Mouse (Mus musculus) thymus, postnatal 4 days (tissue): ENCODE measurements around the gene Zxdc.

Source experiments
- DNase-seq: peaks from one replicate; pipeline ENCODE4 v3.0.0; 2021

Zxdc gene

GRCm38 (mm10) chr6:90368976-90369724, at the start of gene Zxdc:
Gene Zxdc, plus strand, starts transcription at chr6:90369492.
- peak; percentile 99 for DNase-seq

DNA sequence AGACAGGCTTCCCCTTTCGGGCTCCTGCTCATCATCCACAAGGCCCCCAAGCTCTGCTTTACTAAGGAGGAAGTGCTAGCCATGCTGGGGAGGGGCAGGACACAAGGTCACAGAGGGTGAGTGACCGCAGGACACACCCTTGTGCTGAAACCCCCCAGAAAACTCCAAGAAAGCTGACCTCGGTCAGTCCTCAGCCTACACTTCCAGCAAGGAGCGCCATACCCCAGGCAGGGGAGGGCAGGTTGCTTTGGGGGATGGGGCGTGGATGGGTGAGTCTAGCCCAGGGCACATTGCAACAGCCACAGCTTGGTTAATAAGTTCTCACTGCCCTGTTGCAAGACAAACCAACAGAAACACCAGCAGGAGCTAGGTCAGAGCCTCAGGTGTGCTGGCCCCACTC, 48.9 kb upstream of the Zxdc start:
- DNase-seq, result no peak

- no peak for DNase-seq
Measured at GRCm38 (mm10) chr6:90321811-90322210, 47.5 kb upstream of the Zxdc start.

DNA sequence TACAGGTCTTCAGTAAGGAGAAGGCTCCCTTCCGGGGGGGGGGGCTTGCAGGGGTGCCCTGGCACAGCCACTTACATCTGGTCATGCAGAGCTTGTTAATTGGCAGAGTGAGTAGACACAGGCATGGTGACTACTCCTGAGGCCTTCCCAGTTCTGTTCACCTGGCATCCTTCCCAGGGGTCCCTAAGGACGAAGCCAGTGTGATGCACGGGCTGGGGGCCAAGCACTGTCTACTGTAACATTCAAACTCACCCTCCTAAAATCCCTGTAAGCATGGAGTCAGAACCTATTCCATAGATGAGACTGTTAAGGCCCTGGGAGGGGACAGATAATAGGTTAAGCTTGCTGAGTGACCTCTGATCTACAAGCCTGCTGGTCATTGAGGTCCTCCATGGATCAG, 45.3 kb upstream of the Zxdc start:
- no peak for DNase-seq

DNA sequence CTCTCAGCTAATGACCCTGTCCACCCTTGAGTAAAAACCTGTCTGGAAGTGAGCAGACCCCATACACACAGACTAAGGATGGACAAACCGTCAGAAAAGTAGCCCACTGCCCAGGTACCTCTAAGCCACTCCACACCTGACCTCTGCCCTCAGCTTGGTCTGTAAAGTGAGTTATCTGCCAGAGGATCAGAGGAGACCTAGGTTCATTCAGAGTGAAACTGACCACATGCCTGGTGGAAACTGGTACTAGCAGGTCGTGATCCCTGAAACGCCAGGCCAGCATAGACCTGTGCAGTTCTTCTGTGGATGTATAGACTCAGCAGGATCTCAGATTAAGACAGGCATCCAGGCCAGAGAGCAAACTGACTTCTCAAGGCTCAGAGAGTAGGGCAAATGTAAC, 44.8 kb upstream of the Zxdc start:
- DNase-seq, result no peak

- DNase-seq, result peak; percentile 14
Measured at GRCm38 (mm10) chr6:90324991-90325390, 44.3 kb upstream of the Zxdc start, which contains the start of gene Chst13. Gene Chst13, minus strand, starts transcription at chr6:90325185.

- no peak for DNase-seq
Measured at GRCm38 (mm10) chr6:90327670-90328069, 41.6 kb upstream of the Zxdc start.

DNA sequence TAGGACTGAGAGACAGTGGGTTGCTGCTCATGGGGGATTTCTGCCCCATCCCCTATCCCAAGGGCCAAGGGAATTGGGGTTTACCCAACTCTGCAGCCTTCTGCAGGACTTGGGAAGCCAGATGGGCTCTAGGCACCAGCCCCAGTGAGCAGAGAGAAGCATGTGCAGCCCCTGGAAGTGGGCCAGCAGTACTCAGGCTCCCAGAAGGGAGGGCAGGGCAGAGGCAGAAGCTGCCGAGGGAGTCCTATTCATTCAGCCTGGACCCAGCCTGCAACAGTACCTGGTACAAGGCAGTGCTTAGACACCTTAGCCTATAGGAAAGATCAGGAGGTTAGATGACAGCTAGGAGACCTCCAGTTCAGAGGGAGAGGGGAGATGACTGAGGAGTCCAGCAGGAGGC, 39.3 kb upstream of the Zxdc start:
- DNase-seq, result no peak

DNA sequence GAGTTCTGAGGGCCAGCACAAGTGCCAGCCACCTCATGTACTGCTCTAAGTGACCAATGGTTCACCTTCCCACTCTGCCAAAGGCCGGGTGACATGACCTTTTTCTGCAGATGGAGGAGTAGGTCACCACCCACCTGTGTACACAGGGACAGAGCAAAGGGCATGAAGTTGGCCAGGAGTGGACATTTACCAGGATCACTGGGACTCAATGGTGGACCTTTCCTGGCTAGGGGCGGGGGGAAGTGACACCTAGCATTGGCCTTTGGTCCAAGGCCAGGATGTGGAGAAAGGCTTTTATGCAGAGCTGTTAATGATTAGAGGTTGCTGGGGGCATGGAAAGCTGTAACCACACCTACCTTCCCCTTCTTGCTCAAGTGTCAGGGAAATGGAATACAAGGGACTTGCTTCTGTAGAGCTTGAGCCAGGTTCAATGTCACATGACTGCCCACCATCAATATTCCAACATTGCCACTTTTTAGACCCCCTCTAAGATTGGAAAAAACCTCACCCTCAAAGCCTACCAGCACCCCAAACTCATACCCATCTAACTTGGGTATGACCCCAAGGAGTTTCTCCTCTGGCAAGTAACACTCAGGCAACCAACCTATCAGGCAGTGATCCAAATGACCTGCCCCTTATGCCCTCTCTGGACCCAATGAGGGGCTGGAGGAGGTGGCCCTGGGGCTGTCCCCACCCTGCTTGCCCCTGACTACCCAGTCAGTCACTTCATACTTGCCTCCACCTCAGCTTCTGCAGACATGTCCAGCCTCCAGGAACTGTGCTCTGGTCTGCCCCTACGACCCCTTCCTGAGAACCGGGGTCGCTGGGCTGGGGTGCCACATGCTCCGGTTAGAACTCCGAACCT, 36.5 kb upstream of the Zxdc start, which contains the start of gene Uroc1:
Gene Uroc1 (plus strand): TSS at position 724 of the 865 bp plus-strand sequence.
- DNase-seq, result no peak

DNA sequence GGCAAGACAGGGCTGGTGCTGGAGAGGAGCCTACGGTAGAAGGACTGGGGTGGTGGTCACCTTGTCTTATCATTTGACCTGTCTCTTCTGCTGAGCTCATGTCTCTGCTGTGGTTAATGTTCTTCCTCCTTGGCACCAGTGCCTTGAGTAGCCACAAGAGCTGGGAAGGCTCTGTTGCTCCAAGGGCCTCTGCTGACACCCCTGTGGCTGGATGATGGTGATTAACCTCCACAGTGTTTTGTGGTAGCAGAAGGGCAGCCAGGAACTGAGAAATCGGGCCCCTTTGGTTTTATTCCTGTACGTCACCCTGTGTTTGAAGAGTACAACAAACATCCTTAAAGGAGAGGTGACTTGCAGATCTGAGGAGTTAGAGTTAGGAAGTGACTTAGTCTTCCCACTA, 35.0 kb upstream of the Zxdc start:
- DNase-seq, result no peak

GRCm38 (mm10) chr6:90342343-90342742, 26.9 kb upstream of the Zxdc start:
- no peak for DNase-seq

DNA sequence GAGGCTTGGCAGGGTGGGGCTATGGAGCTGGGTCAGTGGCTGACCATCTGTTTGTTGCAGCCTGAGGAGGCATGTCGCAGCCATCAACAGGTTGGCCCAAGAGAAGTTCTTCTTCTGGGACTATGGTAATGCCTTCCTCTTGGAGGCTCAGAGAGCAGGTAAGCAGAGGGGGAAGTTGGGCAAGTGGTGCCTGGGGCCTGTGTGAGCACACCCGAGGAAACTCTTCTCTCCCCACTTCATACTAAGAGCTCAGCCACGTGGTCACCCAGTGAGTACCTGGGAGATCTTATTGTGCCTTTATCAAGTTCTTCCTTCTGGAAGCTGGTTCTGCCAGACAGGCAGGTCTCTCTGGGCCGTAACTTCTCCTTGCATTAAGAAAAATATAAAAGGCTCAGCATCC, 22.1 kb upstream of the Zxdc start:
- DNase-seq, result no peak

GRCm38 (mm10) chr6:90348500-90348899, 20.8 kb upstream of the Zxdc start:
- no peak for DNase-seq

DNA sequence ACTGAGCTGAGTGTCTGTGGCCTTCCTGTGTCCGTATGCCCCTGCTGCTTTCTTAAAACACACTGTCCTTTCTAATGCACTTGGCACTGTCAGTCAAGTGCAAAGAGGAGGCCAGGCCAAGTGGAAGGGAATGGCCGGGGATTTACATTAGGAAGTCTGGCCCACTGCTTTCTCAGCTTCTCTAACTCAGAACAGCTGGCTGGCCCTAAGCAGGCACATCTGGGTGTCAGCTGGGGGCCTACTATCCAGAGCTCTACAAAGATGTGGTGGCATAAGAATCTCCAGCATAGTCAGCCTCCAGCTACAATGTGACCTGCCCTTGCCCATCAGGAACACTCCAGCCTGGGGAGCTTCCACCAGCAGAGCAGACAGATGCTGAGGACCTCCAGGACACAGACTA, 19.3 kb upstream of the Zxdc start:
- no peak for DNase-seq

DNA sequence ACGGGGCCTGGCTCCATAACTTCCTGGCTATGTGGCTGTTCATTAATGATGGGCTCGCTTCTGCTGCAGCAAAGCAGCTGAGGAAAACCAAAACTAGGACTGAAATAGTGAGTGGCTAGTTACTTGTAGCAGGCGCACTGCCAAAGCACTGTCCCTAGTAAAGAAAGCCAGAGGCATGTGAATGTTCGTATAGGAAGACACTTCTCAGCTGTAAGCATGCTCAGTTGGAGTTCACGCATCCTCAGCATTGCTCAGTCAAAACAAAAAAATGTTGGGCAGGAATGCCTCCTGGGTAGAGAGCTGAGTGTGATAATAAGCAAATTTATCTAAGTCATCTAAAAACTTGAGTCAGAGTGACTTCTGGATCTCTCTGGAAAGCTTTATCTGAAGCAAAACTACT, 11.2 kb upstream of the Zxdc start:
- no peak for DNase-seq

GRCm38 (mm10) chr6:90359445-90359844, 9.8 kb upstream of the Zxdc start:
- no peak for DNase-seq

DNA sequence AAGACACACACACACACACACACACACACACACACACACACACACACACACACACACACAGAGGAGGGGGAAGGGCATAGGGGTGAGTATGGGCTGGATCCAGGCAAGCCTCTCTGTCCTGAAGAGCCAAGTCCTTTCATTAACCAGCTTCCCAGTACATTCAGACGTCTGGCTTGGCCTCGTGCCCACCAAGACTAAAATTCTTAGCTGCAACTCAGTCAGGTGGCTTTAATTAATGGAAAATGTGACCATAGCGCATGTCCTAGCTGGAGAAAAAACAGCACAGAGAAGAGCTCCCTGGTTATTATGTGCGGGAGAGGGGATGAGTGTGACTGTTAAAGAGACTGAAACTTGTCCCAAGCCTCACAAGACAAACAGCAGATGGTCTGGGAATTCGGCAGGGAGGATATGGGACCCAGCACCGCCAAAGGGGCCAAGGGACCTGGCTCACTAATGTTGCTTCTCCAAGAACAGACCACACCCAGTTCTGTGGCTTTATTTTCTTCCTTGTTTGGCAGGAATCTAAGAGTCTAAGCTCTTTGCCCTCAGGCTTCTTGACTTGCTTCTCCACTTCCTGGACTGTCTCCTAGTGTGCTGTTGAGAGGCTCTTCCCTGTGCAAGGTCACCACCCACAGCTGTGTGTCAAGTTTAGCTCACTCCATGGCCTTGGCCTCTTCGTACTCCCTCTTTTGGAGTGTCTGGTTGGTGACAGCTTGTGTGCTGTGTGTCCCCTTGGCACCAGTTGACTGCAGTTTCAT, 9.1 kb upstream of the Zxdc start:
- no peak for DNase-seq

DNA sequence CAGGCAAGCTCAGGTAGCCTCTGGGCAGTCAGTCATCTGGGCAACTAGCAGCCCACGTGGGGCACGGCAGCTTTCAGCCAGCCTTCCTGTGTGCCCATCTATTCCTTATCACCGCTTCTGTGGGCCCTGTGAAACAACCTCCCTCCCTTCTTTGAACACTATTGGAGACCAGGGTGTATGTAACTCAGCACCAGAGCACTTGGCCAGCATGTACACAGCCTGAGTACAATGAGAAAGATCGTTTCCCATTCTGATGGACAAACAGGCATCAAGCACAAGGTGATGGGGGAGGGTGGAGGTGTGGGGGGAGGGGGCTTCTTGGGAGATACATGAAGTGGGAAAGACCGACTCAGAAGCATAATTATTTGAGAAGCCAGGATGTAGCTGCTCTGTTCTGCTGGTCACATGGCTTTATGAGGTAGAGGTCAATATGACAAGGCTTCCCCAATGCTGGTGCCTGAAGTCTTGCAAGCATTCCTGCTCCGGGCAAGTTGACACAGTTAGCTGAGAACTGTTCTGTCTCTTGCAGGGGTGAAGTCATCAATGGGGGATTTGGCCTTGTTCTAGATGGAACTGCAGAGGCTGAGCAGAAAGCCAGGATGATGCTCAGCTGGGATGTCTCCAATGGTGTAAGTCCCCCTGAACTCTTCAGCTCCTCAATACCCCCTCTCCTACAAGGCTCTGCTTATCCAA, 8.2 kb upstream of the Zxdc start:
- no peak for DNase-seq

DNA sequence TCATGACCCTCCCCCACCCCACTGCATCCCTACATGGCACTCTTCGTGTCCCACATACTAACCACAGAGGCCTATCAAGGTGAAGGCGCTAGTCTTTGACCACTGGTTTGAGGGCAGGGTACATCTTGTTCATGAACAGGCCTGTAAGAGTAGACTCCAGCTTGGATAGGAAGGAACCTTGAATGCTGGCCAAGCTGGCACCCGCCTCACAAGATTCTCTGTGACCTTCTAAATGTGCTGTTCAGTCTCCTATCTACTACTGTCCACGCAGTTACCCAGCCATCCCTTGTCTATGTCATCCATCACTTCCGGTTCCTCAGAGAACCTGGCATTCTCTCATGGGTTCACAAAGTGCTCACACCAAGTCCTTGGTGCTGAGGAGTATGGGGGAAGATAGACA, 6.0 kb upstream of the Zxdc start:
- no peak for DNase-seq

GRCm38 (mm10) chr6:90369725-90370553, 647 bp downstream of the Zxdc start:
- DNase-seq, result peak; percentile 57

GRCm38 (mm10) chr6:90374647-90375046, 5.4 kb downstream of the Zxdc start:
- DNase-seq, result no peak

DNA sequence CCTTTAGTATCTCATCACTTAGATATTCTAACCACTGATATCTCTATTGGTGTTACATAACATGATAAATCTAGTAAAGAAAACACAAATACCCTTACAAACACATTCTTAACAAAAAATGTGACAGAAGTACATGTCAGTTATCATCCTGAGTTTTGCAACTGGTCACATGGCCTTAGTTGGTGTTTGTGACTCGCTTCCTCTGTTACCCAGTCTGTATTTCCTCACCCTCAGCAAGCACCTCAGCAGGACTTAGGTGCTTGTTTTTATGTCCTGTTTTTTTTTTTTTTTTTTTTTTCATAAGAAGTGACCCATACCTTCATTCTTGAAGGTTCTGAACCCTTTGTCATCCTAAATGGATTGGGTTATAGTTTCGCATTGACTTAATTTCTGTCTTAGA, 8.4 kb downstream of the Zxdc start:
- DNase-seq, result no peak
